Mouse (Mus musculus) forebrain, embryonic 13.5 days (tissue): ENCODE data around the gene Ipo8. TPM values are rescaled to one million over a fixed set of nuclear protein-coding genes. Genes with fewer than 3 reads are reported as not detected.

Experiments used
- ATAC-seq: fragments of 200-750 bp; cut with Nextera tagmentation; 2 replicates; pipeline ENCODE4 v1.8.0; 2017
- H3K27ac ChIP-seq: fragments of 300-500 bp; sonication (generic); 2 replicates; pipeline ENCODE4 v1.5.1; 2015; ENCODE audit warnings: inconsistent platforms, mild to moderate bottlenecking, moderate library complexity
- H3K27me3 ChIP-seq: fragments of 300-500 bp; sonication (generic); 2 replicates; pipeline ENCODE4 v1.6.1; 2015; ENCODE audit warnings: mild to moderate bottlenecking, inconsistent platforms
- H3K36me3 ChIP-seq: fragments of 300-500 bp; sonication (generic); 2 replicates; pipeline ENCODE4 v1.6.1; 2015; ENCODE audit warnings: mild to moderate bottlenecking, inconsistent platforms; ENCODE audit not compliant: poor library complexity, severe bottlenecking
- H3K4me1 ChIP-seq: fragments of 300-500 bp; sonication (generic); 2 replicates; pipeline ENCODE4 v1.6.1; 2015; ENCODE audit warnings: inconsistent platforms
- H3K4me2 ChIP-seq: fragments of 300-500 bp; sonication (generic); 2 replicates; pipeline ENCODE4 v1.6.1; 2015; ENCODE audit warnings: inconsistent platforms, mild to moderate bottlenecking, moderate library complexity
- H3K4me3 ChIP-seq: fragments of 300-500 bp; sonication (generic); 2 replicates; pipeline ENCODE4 v1.5.1; 2015; ENCODE audit warnings: mild to moderate bottlenecking, inconsistent platforms
- H3K9ac ChIP-seq: fragments of 300-500 bp; sonication (generic); 2 replicates; pipeline ENCODE4 v1.6.1; 2015; ENCODE audit warnings: mild to moderate bottlenecking, inconsistent platforms
- H3K9me3 ChIP-seq: fragments of 300-500 bp; sonication (generic); replicated peaks from 2 replicates; pipeline ENCODE4 v1.6.1; 2016; ENCODE audit warnings: inconsistent platforms
- WGBS: fragments of 180-500 bp; shearing (Covaris S2); methylation state at CpG from one replicate; pipeline ENCODE4 v1.1.7; 2015; 5-methylcytosine and 5-hydroxymethylcytosine counted together
- polyA plus RNA-seq: library from polyadenylated mRNA; unstranded; fragments of >200 nt; fragmentation: Nextera tagmentation; extraction: Ambion mirVana; gene quantifications from 2 replicates; pipeline ENCODE4 v1.2.1, GENCODE M21; 2015

The Ipo8 gene
- 26.0 and 26.6 TPM in 2 replicates for polyA plus RNA-seq

GRCm38 (mm10) chr6:148830748-148831727, at the start of gene Ipo8:
Gene Ipo8 (minus strand): TSS chr6:148831467.
- H3K4me1 ChIP-seq, result peaks cover 11% of the 10 kb centered on the region
- H3K4me2 ChIP-seq, result peak within 1 kb of the TSS; percentile 82
- H3K36me3 ChIP-seq, result no peaks in the 10 kb centered on the region
- ATAC-seq, result peak; percentile 99
- H3K9ac ChIP-seq, result peak within 1 kb of the TSS; percentile 80
- H3K4me3 ChIP-seq, result peak within 1 kb of the TSS; percentile 80
- under 1% methylated on average over 46 of the region's 47 CpGs for WGBS
- no peaks in the 10 kb centered on the region for H3K27me3 ChIP-seq
- H3K27ac ChIP-seq, result 0 out of 2 replicates have a peak within 1 kb of the TSS, but pooled peaks have one; percentile 31
- H3K9me3 ChIP-seq, result no peaks in the 10 kb centered on the region

DNA sequence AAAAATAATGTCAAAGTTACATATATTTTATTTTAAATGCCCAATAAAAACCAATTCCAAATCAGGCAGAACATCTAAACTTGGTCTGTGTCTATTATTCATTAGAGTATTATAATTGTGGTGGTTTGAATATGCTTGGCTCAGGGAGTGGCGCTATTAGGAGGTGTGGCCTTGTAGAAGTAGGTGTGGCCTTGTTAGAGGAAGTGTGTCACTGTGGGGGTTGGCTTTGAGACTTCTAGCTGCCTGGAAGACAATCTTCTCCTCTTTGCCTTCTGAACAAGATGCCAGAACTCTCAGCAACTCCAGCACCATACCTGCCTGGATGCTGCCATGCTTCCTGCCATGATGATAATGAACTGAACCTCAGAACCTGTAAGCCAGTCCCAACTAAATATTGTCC, 42.6 kb upstream of the Ipo8 start:
- H3K27ac ChIP-seq, result no peak overlapping the region
- H3K36me3 ChIP-seq, result peaks cover 4% of the 10 kb centered on the region
- no peak overlapping the region for H3K4me2 ChIP-seq
- no peaks in the 10 kb centered on the region for H3K9me3 ChIP-seq
- H3K27me3 ChIP-seq, result no peaks in the 10 kb centered on the region
- WGBS, result 79% methylated on average over 1 of the region's 1 CpGs
- ATAC-seq, result no peak
- no peak overlapping the region for H3K9ac ChIP-seq
- no peak overlapping the region for H3K4me3 ChIP-seq
- H3K4me1 ChIP-seq, result peaks cover 5% of the 10 kb centered on the region

GRCm38 (mm10) chr6:148845629-148846028, 14.4 kb upstream of the Ipo8 start:
- Histone ChIP-seq H3K4me2 (no peak overlapping the region), H3K27ac (no peak overlapping the region), H3K36me3 (0 out of 2 replicates have a peak, but pooled peaks cover 2% of the 10 kb centered on the region), H3K4me1 (no peaks in the 10 kb centered on the region), H3K9ac (no peak overlapping the region), H3K27me3 (no peaks in the 10 kb centered on the region), H3K4me3 (no peak overlapping the region), H3K9me3 (no peaks in the 10 kb centered on the region)
- ATAC-seq, result no peak

DNA sequence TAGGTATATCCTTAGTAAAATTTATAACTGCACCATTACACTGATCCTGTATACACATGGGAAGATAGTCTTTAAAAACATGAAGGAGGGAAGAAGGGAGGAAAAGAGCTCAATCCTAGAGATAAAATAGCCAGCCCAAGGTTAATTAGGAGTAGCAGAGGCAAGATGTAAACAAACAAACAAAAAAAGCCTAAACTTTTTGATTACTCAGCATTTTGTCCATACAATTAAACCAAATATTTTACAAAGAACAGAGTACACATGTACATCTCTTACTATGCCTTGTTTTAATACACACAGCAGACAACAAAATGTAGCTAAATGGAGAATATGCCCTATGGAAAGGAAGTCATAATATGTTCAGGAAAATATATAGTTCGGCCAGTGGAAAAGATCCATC, 10.5 kb upstream of the Ipo8 start:
- Histone ChIP-seq H3K9me3 (no peaks in the 10 kb centered on the region), H3K27me3 (no peaks in the 10 kb centered on the region), H3K36me3 (no peaks in the 10 kb centered on the region), H3K9ac (no peak overlapping the region), H3K4me2 (no peak overlapping the region), H3K4me1 (no peaks in the 10 kb centered on the region), H3K27ac (no peak overlapping the region), H3K4me3 (no peak overlapping the region)
- ATAC-seq, result no peak
- WGBS, result 82% methylated on average over 1 of the region's 1 CpGs

GRCm38 (mm10) chr6:148838460-148838859, 7.2 kb upstream of the Ipo8 start:
- no peak for ATAC-seq
- Histone ChIP-seq H3K4me2 (no peak overlapping the region), H3K9me3 (no peaks in the 10 kb centered on the region), H3K27ac (no peak overlapping the region), H3K9ac (no peak overlapping the region), H3K4me1 (no peaks in the 10 kb centered on the region), H3K27me3 (no peaks in the 10 kb centered on the region), H3K4me3 (no peak overlapping the region), H3K36me3 (no peaks in the 10 kb centered on the region)

- Histone ChIP-seq H3K27ac (0 out of 2 replicates have a peak overlapping the region, but pooled peaks have one; percentile 31), H3K9ac (peak overlapping the region; percentile 80; the same call in 1 of the 2 replicates), H3K4me1 (peaks cover 11% of the 10 kb centered on the region), H3K36me3 (no peaks in the 10 kb centered on the region), H3K4me3 (peak overlapping the region; percentile 80), H3K9me3 (no peaks in the 10 kb centered on the region), H3K4me2 (peak overlapping the region; percentile 82), H3K27me3 (no peaks in the 10 kb centered on the region)
- 22% methylated on average over 3 of the region's 3 CpGs for WGBS
- ATAC-seq, result no peak
Observed at GRCm38 (mm10) chr6:148831728-148832121, 458 bp upstream of the Ipo8 start.

DNA sequence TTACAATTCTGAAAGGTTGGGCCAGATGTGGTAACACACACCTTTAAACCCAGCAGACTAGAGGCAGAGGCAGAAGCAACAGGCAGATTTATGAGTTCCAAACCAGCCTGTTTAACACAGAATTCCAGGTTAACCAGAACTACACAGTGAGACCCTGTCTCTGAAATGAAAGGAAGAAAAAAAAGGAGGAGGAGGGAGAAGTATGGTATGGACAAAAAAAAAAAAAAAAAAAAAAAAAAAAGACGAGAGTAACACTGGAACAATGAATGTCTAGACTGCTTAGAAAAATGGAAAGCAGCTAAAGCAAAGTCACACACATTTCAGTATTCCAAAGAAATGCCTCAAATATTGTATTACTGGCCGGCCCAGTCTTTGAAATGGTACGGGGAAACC, 916 bp downstream of the Ipo8 start:
- H3K4me3 ChIP-seq, result peak overlapping the region; percentile 80
- H3K9me3 ChIP-seq, result no peaks in the 10 kb centered on the region
- H3K9ac ChIP-seq, result peak overlapping the region; percentile 80
- peaks cover 11% of the 10 kb centered on the region for H3K4me1 ChIP-seq
- peak overlapping the region; percentile 82 for H3K4me2 ChIP-seq
- H3K36me3 ChIP-seq, result no peaks in the 10 kb centered on the region
- WGBS, result 0% methylated on average over 3 of the region's 3 CpGs
- ATAC-seq, result no peak
- no peak overlapping the region for H3K27ac ChIP-seq
- H3K27me3 ChIP-seq, result no peaks in the 10 kb centered on the region

DNA sequence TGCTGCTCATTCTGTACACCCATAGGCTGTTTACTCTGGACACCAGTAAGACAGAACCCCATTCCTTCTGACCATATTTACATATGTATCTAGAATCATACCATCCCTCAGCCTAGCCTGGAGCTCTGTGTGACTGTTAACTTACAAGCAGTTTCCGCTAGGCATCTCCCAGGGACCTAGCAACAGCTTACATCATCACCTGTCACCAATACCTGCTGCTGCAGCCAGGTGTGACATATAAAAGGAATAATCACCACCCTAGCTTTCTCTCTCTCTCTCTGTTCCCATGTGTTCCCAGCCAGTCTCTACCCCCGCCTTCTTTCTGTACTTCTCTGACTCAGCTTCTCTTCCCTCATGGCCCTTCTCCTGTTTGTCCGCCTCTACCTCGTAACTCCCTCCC, 5.1 kb downstream of the Ipo8 start:
- H3K27ac ChIP-seq, result no peak overlapping the region
- H3K4me3 ChIP-seq, result no peak overlapping the region
- peaks cover 15% of the 10 kb centered on the region for H3K36me3 ChIP-seq
- H3K9me3 ChIP-seq, result no peaks in the 10 kb centered on the region
- WGBS, result 91% methylated on average over 4 of the region's 4 CpGs
- ATAC-seq, result no peak
- peaks cover 11% of the 10 kb centered on the region for H3K4me1 ChIP-seq
- H3K9ac ChIP-seq, result no peak overlapping the region
- no peaks in the 10 kb centered on the region for H3K27me3 ChIP-seq
- H3K4me2 ChIP-seq, result no peak overlapping the region

- H3K36me3 ChIP-seq, result peaks cover 56% of the 10 kb centered on the region
Observed at GRCm38 (mm10) chr6:148818624-148819343, 12.5 kb downstream of the Ipo8 start.

GRCm38 (mm10) chr6:148816751-148817150, 14.5 kb downstream of the Ipo8 start:
- Histone ChIP-seq H3K9me3 (no peaks in the 10 kb centered on the region), H3K36me3 (peaks cover 64% of the 10 kb centered on the region), H3K9ac (no peak overlapping the region), H3K4me1 (no peaks in the 10 kb centered on the region), H3K4me3 (no peak overlapping the region), H3K27me3 (no peaks in the 10 kb centered on the region), H3K4me2 (no peak overlapping the region), H3K27ac (no peak overlapping the region)
- no peak for ATAC-seq
- 87% methylated on average over 5 of the region's 5 CpGs for WGBS

More at GRCm38 (mm10) chr6:148818624-148819343, 12.5 kb downstream of the Ipo8 start:
- 88% methylated on average over 4 of the region's 4 CpGs for WGBS
- no peak for ATAC-seq
- Histone ChIP-seq H3K9me3 (no peaks in the 10 kb centered on the region), H3K27ac (no peak overlapping the region), H3K4me1 (no peaks in the 10 kb centered on the region), H3K27me3 (no peaks in the 10 kb centered on the region), H3K4me3 (no peak overlapping the region), H3K9ac (no peak overlapping the region), H3K4me2 (no peak overlapping the region)

- WGBS, result 91% methylated on average over 2 of the region's 2 CpGs
- no peaks in the 10 kb centered on the region for H3K27me3 ChIP-seq
- no peak overlapping the region for H3K27ac ChIP-seq
- no peak overlapping the region for H3K4me3 ChIP-seq
- peaks cover 73% of the 10 kb centered on the region for H3K36me3 ChIP-seq
- H3K4me2 ChIP-seq, result no peak overlapping the region
- H3K9me3 ChIP-seq, result no peaks in the 10 kb centered on the region
- H3K9ac ChIP-seq, result no peak overlapping the region
- H3K4me1 ChIP-seq, result no peaks in the 10 kb centered on the region
- no peak for ATAC-seq
Observed at GRCm38 (mm10) chr6:148811117-148811516, 20.1 kb downstream of the Ipo8 start.

GRCm38 (mm10) chr6:148799773-148800172, 31.5 kb downstream of the Ipo8 start:
- Histone ChIP-seq H3K27me3 (no peaks in the 10 kb centered on the region), H3K9me3 (no peaks in the 10 kb centered on the region), H3K4me2 (no peak overlapping the region), H3K4me3 (no peak overlapping the region), H3K4me1 (no peaks in the 10 kb centered on the region), H3K36me3 (peaks cover 69% of the 10 kb centered on the region), H3K27ac (no peak overlapping the region), H3K9ac (no peak overlapping the region)
- WGBS, result 85% methylated on average over 4 of the region's 4 CpGs
- no peak for ATAC-seq
